Mouse (Mus musculus): Measurements from ENCODE around the gene Kdsr. TPM values are rescaled to one million over a fixed set of nuclear protein-coding genes. Genes with fewer than 3 reads are reported as not detected.

Gene Kdsr
- total RNA-seq, 2 experiments from 2014 or later: 8.6 to 9.5 TPM

- DNase-seq (ENCODE audit: low spot score in 2 of 2): no peak
Observed at GRCm38 (mm10) chr1:106696472-106696871, 63.1 kb downstream of the Kdsr start.

- DNase-seq (ENCODE audit: low spot score in 2 of 2): no peak
Observed at GRCm38 (mm10) chr1:106695649-106696048, 63.9 kb downstream of the Kdsr start.

GRCm38 (mm10) chr1:106694316-106694715 is 65.2 kb downstream of the Kdsr start:
- no peak for DNase-seq (ENCODE audit: low spot score in 2 of 2)

GRCm38 (mm10) chr1:106692599-106692998 is 66.9 kb downstream of the Kdsr start:
- DNase-seq (ENCODE audit: low spot score in 2 of 2): no peak

- DNase-seq (ENCODE audit: low spot score in 2 of 2): no peak
Observed at GRCm38 (mm10) chr1:106690887-106691286, 68.6 kb downstream of the Kdsr start.

GRCm38 (mm10) chr1:106688161-106688516 is 71.4 kb downstream of the Kdsr start:
- DNase-seq (ENCODE audit: low spot score in 2 of 2): no peak

GRCm38 (mm10) chr1:106687435-106688160 is 71.9 kb downstream of the Kdsr start:
- no peak for DNase-seq (ENCODE audit: low spot score in 2 of 2)

- no peak for DNase-seq (ENCODE audit: low spot score in 2 of 2)
Observed at GRCm38 (mm10) chr1:106685702-106686101, 73.8 kb downstream of the Kdsr start.

GRCm38 (mm10) chr1:106684546-106684945 is 75.0 kb downstream of the Kdsr start:
- DNase-seq (ENCODE audit: low spot score in 2 of 2): no peak

- no peak for DNase-seq (ENCODE audit: low spot score in 2 of 2)
Observed at GRCm38 (mm10) chr1:106682829-106683228, 76.7 kb downstream of the Kdsr start.

- no peak for DNase-seq (ENCODE audit: low spot score in 2 of 2)
Observed at GRCm38 (mm10) chr1:106679800-106680515, 79.6 kb downstream of the Kdsr start.

- DNase-seq (ENCODE audit: low spot score in 2 of 2): no peak
Observed at GRCm38 (mm10) chr1:106678060-106678478, 81.5 kb downstream of the Kdsr start.

Other genes with a start within 250 kb of the Kdsr start
- gene Bcl2, start 45.5 kb downstream of the Kdsr start, total RNA-seq (2021): 10 to 100 TPM; 10.9 to 11.4 TPM
- 10 to 100 TPM; 45.8 to 49.8 TPM for gene Vps4b, start 37.0 kb upstream of the Kdsr start, total RNA-seq (2021)
- under 1 TPM in 1 of 2 experiments, not detected in 1; 0.23 TPM for gene Serpinb5, start 101.4 kb upstream of the Kdsr start, total RNA-seq (2021)
- gene Serpinb12, start 174.7 kb upstream of the Kdsr start, total RNA-seq (2021): under 1 TPM; 0.47 to 0.54 TPM
- not detected for gene Serpinb13, start 221.3 kb upstream of the Kdsr start, total RNA-seq (2021)